Mouse (Mus musculus) gastrocnemius, adult 18-20 months (tissue): ENCODE results near the gene Mfap1b. TPM values are rescaled to one million over a fixed set of nuclear protein-coding genes. Genes with fewer than 3 reads are reported as not detected.
A peak's percentile ranks its signal among the peaks of the same experiment; 100 is the strongest.
"Not testable (repeated sequence)": the region's sequence is repeated elsewhere in the genome, so short reads cannot be mapped to it uniquely, and the experiment has no call there.

Source experiments
- DNase-seq: peaks from one replicate; pipeline ENCODE4 v3.0.0; 2021; ENCODE audit warnings: low spot score
- total RNA-seq, 2 experiments: library from RNA; stranded (reverse); gene quantifications; 2 replicates each; pipeline ENCODE4 v1.2.3; 2021

Gene Mfap1b
- total RNA-seq, 2 experiments from 2014 or later = 23.5 to 24.5 TPM

GRCm38 (mm10) chr2:121474180-121474535 lies 291 bp upstream of the Mfap1b start:
- no peak for DNase-seq

- not testable (repeated sequence) for DNase-seq
Measured at GRCm38 (mm10) chr2:121472783-121473182, 1.1 kb downstream of the Mfap1b start.

GRCm38 (mm10) chr2:121468982-121469381 lies 4.9 kb downstream of the Mfap1b start:
- DNase-seq = not testable (repeated sequence)

- DNase-seq = no peak
Measured at GRCm38 (mm10) chr2:121460071-121460470, 13.8 kb downstream of the Mfap1b start.

- DNase-seq = peak; percentile 77
Measured at GRCm38 (mm10) chr2:121456692-121457642, 16.9 kb downstream of the Mfap1b start, which contains the start of gene Serinc4. Serinc4 (minus strand) TSS chr2:121456781.

- DNase-seq = no peak
Measured at GRCm38 (mm10) chr2:121455534-121455933, 18.3 kb downstream of the Mfap1b start.

- DNase-seq = no peak
Measured at GRCm38 (mm10) chr2:121453917-121454316, 19.9 kb downstream of the Mfap1b start.

- DNase-seq = no peak
Measured at GRCm38 (mm10) chr2:121452990-121453389, 20.9 kb downstream of the Mfap1b start, which contains the start of gene Hypk. Hypk (plus strand) TSS chr2:121453290.

GRCm38 (mm10) chr2:121452361-121452760 lies 21.5 kb downstream of the Mfap1b start:
- no peak for DNase-seq

- no peak for DNase-seq
Measured at GRCm38 (mm10) chr2:121450093-121450492, 23.8 kb downstream of the Mfap1b start.

- DNase-seq = no peak
Measured at GRCm38 (mm10) chr2:121449545-121450011, 24.3 kb downstream of the Mfap1b start.

GRCm38 (mm10) chr2:121448739-121449535 lies 24.9 kb downstream of the Mfap1b start, which contains the start of gene Serf2:
Serf2 (plus strand) TSS chr2:121449195.
- peak; percentile 100 for DNase-seq

GRCm38 (mm10) chr2:121448136-121448535 lies 25.7 kb downstream of the Mfap1b start:
- DNase-seq = peak; percentile 57

GRCm38 (mm10) chr2:121447006-121447405 lies 26.9 kb downstream of the Mfap1b start:
- no peak for DNase-seq

GRCm38 (mm10) chr2:121446506-121446905 lies 27.4 kb downstream of the Mfap1b start:
- no peak for DNase-seq

- DNase-seq = no peak
Measured at GRCm38 (mm10) chr2:121445117-121445516, 28.8 kb downstream of the Mfap1b start.

- DNase-seq = no peak
Measured at GRCm38 (mm10) chr2:121444178-121444577, 29.7 kb downstream of the Mfap1b start, which contains the start of gene Ell3. Ell3 (minus strand) TSS chr2:121444278.

GRCm38 (mm10) chr2:121443068-121443349 lies 30.9 kb downstream of the Mfap1b start:
- DNase-seq = no peak

GRCm38 (mm10) chr2:121442259-121443067 lies 31.4 kb downstream of the Mfap1b start:
- DNase-seq = peak; percentile 51

GRCm38 (mm10) chr2:121441800-121442199 lies 32.1 kb downstream of the Mfap1b start:
- no peak for DNase-seq
